Mouse (Mus musculus) embryonic facial prominence, embryonic 15.5 days (tissue): ENCODE measurements around the gene Adgrg1. TPM values are rescaled to one million over a fixed set of nuclear protein-coding genes. Genes with fewer than 3 reads are reported as not detected.

Experiments
- ATAC-seq: fragments of 200-750 bp; cut with Nextera tagmentation; 2 replicates; pipeline ENCODE4 v1.8.0; 2017; ENCODE audit warnings: low read depth, moderate TSS enrichment; ENCODE audit not compliant: insufficient number of reproducible peaks, low FRiP score, low TSS enrichment
- H3K27ac ChIP-seq: fragments of 300-500 bp; sonication (generic); replicated peaks from 2 replicates; pipeline ENCODE4 v1.5.1; 2015; ENCODE audit warnings: mild to moderate bottlenecking, inconsistent platforms
- H3K27me3 ChIP-seq: fragments of 300-500 bp; sonication (generic); 2 replicates; pipeline ENCODE4 v1.6.1; 2015; ENCODE audit warnings: inconsistent platforms
- H3K36me3 ChIP-seq: fragments of 300-500 bp; sonication (generic); 2 replicates; pipeline ENCODE4 v1.6.1; 2015; ENCODE audit warnings: mild to moderate bottlenecking, inconsistent platforms
- H3K4me1 ChIP-seq: fragments of 300-500 bp; sonication (generic); 2 replicates; pipeline ENCODE4 v1.6.1; 2015; ENCODE audit warnings: inconsistent platforms
- H3K4me2 ChIP-seq: fragments of 300-500 bp; sonication (generic); replicated peaks from 2 replicates; pipeline ENCODE4 v1.6.1; 2015; ENCODE audit warnings: mild to moderate bottlenecking, inconsistent platforms
- H3K4me3 ChIP-seq: fragments of 300-500 bp; sonication (generic); replicated peaks from 2 replicates; pipeline ENCODE4 v1.5.1; 2015; ENCODE audit warnings: mild to moderate bottlenecking, inconsistent platforms
- H3K9ac ChIP-seq: fragments of 300-500 bp; sonication (generic); 2 replicates; pipeline ENCODE4 v1.6.1; 2015; ENCODE audit warnings: inconsistent platforms
- H3K9me3 ChIP-seq: fragments of 300-500 bp; sonication (generic); replicated peaks from 2 replicates; pipeline ENCODE4 v1.6.1; 2016; ENCODE audit warnings: inconsistent platforms
- WGBS: fragments of 180-500 bp; shearing (Covaris S2); methylation state at CpG from one replicate; pipeline ENCODE4 v1.1.7; 2015; 5-methylcytosine and 5-hydroxymethylcytosine counted together
- polyA plus RNA-seq: library from polyadenylated mRNA; unstranded; fragments of >200 nt; fragmentation: Nextera tagmentation; extraction: Ambion mirVana; gene quantifications from 2 replicates; pipeline ENCODE4 v1.2.1, GENCODE M21; 2015

The Adgrg1 gene
- polyA plus RNA-seq, 1 experiment from 2014 or later: 31.9 TPM

GRCm38 (mm10) chr8:94996899-94997856, 22.6 kb downstream of the Adgrg1 start:
- 49% methylated on average over 6 of the region's 6 CpGs for WGBS
- H3K9ac ChIP-seq: no peak overlapping the region
- ATAC-seq: no peak
- no peaks in the 10 kb centered on the region for H3K9me3 ChIP-seq
- H3K36me3 ChIP-seq: no peaks in the 10 kb centered on the region
- no peak overlapping the region for H3K27ac ChIP-seq
- no peak overlapping the region for H3K4me2 ChIP-seq
- H3K4me1 ChIP-seq: peaks cover 50% of the 10 kb centered on the region
- no peaks in the 10 kb centered on the region for H3K27me3 ChIP-seq
- H3K4me3 ChIP-seq: no peak overlapping the region

DNA sequence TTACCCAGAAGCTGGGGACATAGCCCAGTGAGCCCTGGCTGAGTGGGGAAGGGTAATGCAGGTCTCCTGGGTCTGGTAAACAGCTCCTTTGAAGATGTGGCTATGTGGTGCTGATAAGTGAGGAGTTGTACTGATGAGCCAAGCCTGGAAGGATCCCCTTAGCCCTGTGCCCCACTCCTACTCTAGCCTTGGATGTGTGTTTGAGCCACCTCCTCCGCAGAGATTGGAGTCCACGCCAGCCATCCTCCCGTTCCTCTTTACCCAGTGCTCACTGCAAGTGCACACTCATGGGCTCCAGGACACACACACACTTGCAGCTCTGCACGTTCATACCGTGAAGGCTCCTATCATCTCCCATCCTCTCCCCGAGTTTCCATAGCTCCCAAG, 23.3 kb downstream of the Adgrg1 start:
- Histone ChIP-seq H3K9ac (no peak overlapping the region), H3K36me3 (no peaks in the 10 kb centered on the region), H3K4me3 (no peak overlapping the region), H3K4me2 (no peak overlapping the region), H3K27me3 (no peaks in the 10 kb centered on the region), H3K9me3 (no peaks in the 10 kb centered on the region), H3K27ac (no peak overlapping the region), H3K4me1 (peaks cover 43% of the 10 kb centered on the region)
- WGBS: 80% methylated on average over 6 of the region's 6 CpGs
- no peak for ATAC-seq

- Histone ChIP-seq H3K9ac (no peak overlapping the region), H3K4me3 (no peak overlapping the region), H3K27me3 (no peaks in the 10 kb centered on the region), H3K27ac (no peak overlapping the region), H3K36me3 (no peaks in the 10 kb centered on the region), H3K4me1 (peaks cover 39% of the 10 kb centered on the region), H3K9me3 (no peaks in the 10 kb centered on the region), H3K4me2 (no peak overlapping the region)
- 66% methylated on average over 2 of the region's 2 CpGs for WGBS
- ATAC-seq: no peak
These were observed 23.9 kb downstream of the Adgrg1 start for GRCm38 (mm10) chr8:94998431-94998830.

- 0 out of 2 replicates have a peak, but pooled peaks cover 4% of the 10 kb centered on the region for H3K36me3 ChIP-seq
- peaks cover 34% of the 10 kb centered on the region for H3K4me1 ChIP-seq
- H3K9ac ChIP-seq: no peak overlapping the region
- no peak overlapping the region for H3K4me2 ChIP-seq
- no peaks in the 10 kb centered on the region for H3K9me3 ChIP-seq
- WGBS: 56% methylated on average over 6 of the region's 6 CpGs
- no peak overlapping the region for H3K27ac ChIP-seq
- no peak overlapping the region for H3K4me3 ChIP-seq
- ATAC-seq: no peak
- no peaks in the 10 kb centered on the region for H3K27me3 ChIP-seq
These were observed 24.5 kb downstream of the Adgrg1 start for GRCm38 (mm10) chr8:94999004-94999403.

GRCm38 (mm10) chr8:94999956-95000355, 25.4 kb downstream of the Adgrg1 start:
- Histone ChIP-seq H3K36me3 (0 out of 2 replicates have a peak, but pooled peaks cover 4% of the 10 kb centered on the region), H3K9me3 (no peaks in the 10 kb centered on the region), H3K4me1 (peaks cover 24% of the 10 kb centered on the region), H3K27ac (0 out of 2 replicates have a peak overlapping the region, but pooled peaks have one; percentile 22), H3K4me2 (no peak overlapping the region), H3K9ac (no peak overlapping the region), H3K27me3 (no peaks in the 10 kb centered on the region), H3K4me3 (no peak overlapping the region)
- WGBS: 61% methylated on average over 6 of the region's 6 CpGs
- ATAC-seq: no peak; the same call in 1 of the 2 replicates

- Histone ChIP-seq H3K4me1 (peaks cover 19% of the 10 kb centered on the region), H3K36me3 (0 out of 2 replicates have a peak, but pooled peaks cover 4% of the 10 kb centered on the region), H3K27me3 (no peaks in the 10 kb centered on the region), H3K9ac (no peak overlapping the region), H3K9me3 (no peaks in the 10 kb centered on the region), H3K4me2 (no peak overlapping the region), H3K27ac (no peak overlapping the region), H3K4me3 (no peak overlapping the region)
- no peak for ATAC-seq
- WGBS: 18% methylated on average over 5 of the region's 5 CpGs
These were observed 26.1 kb downstream of the Adgrg1 start for GRCm38 (mm10) chr8:95000684-95001083.

DNA sequence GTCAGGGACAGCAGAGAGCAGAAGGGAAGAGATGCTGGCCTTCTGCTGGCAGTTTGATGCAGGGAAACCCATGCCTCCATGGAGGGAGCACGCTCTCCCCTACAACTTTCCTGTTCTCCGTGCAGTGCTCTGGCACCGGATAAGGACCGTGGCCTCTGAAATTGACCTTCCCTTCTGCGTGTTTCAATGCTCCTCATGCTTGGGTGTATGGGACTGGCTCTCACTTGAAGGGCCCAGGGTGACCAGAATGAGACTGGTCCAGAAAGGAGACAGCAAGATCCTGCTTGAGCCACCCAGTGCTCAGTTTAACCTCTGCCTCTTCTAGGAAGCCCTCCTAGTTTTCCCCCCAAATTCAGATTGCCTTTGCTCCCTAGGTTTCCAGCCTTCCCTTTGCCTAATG, 26.6 kb downstream of the Adgrg1 start:
- Histone ChIP-seq H3K27me3 (no peaks in the 10 kb centered on the region), H3K27ac (peak overlapping the region; percentile 12), H3K9ac (no peak overlapping the region), H3K4me2 (no peak overlapping the region), H3K36me3 (0 out of 2 replicates have a peak, but pooled peaks cover 4% of the 10 kb centered on the region), H3K4me1 (peaks cover 16% of the 10 kb centered on the region), H3K9me3 (no peaks in the 10 kb centered on the region), H3K4me3 (no peak overlapping the region)
- ATAC-seq: no peak
- 71% methylated on average over 5 of the region's 5 CpGs for WGBS

DNA sequence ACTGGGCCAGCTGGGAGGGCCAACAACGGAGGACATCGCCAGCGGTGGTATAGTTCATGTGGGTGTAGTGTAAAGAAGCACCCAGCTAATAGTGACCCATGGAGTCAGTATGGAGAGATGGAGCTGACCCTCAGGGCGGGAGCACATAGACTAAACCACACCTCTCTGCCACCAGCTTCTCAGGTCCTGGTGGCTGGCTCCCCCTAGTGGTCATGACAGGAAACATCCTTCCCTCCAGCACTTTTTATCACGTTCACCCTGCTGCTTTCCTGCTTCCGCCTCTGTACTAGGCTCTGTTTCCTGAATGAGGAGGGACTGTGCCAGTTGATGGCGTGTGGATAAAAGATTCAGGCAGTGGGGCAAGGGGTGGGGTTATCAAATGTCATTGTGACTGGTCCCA, 27.1 kb downstream of the Adgrg1 start:
- Histone ChIP-seq H3K4me2 (no peak overlapping the region), H3K9ac (no peak overlapping the region), H3K9me3 (no peaks in the 10 kb centered on the region), H3K4me1 (peaks cover 16% of the 10 kb centered on the region), H3K27ac (0 out of 2 replicates have a peak overlapping the region, but pooled peaks have one; percentile 12), H3K36me3 (0 out of 2 replicates have a peak, but pooled peaks cover 4% of the 10 kb centered on the region), H3K27me3 (no peaks in the 10 kb centered on the region), H3K4me3 (no peak overlapping the region)
- whole genome bisulfite sequencing: 12% methylated on average over 7 of the region's 7 CpGs
- ATAC-seq: no peak; the same call in 1 of the 2 replicates

- Histone ChIP-seq H3K9me3 (no peaks in the 10 kb centered on the region), H3K4me2 (no peak overlapping the region), H3K36me3 (0 out of 2 replicates have a peak, but pooled peaks cover 4% of the 10 kb centered on the region), H3K4me3 (no peak overlapping the region), H3K4me1 (peaks cover 14% of the 10 kb centered on the region), H3K9ac (no peak overlapping the region), H3K27me3 (no peaks in the 10 kb centered on the region), H3K27ac (no peak overlapping the region)
- 61% methylated on average over 8 of the region's 8 CpGs for WGBS
- ATAC-seq: no peak
These were observed 27.6 kb downstream of the Adgrg1 start for GRCm38 (mm10) chr8:95002089-95002655.

DNA sequence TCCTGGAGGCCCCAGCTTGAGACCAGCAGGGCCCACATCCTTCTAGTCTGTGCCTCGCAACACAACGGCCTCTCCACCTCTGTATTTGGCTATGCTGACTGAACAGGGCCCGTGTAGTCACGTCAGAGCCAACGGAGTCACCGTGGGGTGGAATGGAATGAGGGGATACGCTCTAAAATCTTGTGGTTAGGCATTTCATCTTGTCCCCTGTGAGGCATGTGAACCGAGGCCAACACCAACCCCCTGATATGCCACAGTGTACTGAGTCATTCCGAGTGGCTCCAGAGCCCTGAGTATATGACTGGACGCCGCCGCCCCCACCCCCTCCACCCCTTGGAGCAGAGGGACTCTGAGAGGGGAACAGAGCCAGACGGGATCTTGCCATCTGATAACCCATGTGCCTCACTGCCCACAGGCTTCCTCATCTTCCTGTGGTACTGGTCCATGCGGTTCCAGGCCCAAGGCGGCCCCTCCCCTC, 37.9 kb downstream of the Adgrg1 start:
- no peak overlapping the region for H3K4me2 ChIP-seq
- 67% methylated on average over 15 of the region's 15 CpGs for WGBS
- no peak overlapping the region for H3K9ac ChIP-seq

DNA sequence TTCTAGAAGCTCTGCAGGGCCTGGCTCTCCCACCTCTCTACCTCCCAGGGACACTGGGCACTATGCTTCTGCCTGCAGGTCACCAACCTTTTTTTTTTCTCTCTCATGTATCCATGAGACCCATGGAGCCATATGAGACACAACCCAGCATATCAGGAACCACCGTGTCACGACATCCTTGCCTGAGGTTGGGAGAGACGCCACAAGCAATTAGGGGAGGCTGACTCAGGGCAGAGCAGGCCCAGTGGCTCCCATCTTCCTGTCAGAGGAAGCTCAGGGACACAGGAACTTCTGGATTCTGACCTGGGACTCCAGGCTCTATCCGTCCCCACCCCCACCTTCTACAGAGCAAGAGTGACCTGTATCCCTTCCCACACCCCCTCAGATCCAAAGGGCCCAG, 41.3 kb downstream of the Adgrg1 start:
- ATAC-seq: no peak
- Histone ChIP-seq H3K36me3 (no peaks in the 10 kb centered on the region), H3K9me3 (no peaks in the 10 kb centered on the region), H3K9ac (no peak overlapping the region), H3K27ac (no peak overlapping the region), H3K4me1 (no peaks in the 10 kb centered on the region), H3K4me2 (no peak overlapping the region), H3K4me3 (no peak overlapping the region), H3K27me3 (no peaks in the 10 kb centered on the region)
- 61% methylated on average over 4 of the region's 4 CpGs for WGBS

More for the DNA sequence above, 37.9 kb downstream of the Adgrg1 start:
- Histone ChIP-seq H3K9me3 (no peaks in the 10 kb centered on the region), H3K4me1 (no peaks in the 10 kb centered on the region), H3K4me3 (no peak overlapping the region), H3K27ac (no peak overlapping the region), H3K36me3 (no peaks in the 10 kb centered on the region), H3K27me3 (no peaks in the 10 kb centered on the region)
- 0 out of 2 replicates have a peak, but pooled peaks have one; percentile 59 for ATAC-seq
